Mouse (Mus musculus) limb, embryonic 14.5 days (tissue): ENCODE data around the gene Napsa. TPM values are rescaled to one million over a fixed set of nuclear protein-coding genes. Genes with fewer than 3 reads are reported as not detected.
A peak's percentile ranks its signal among the peaks of the same experiment; 100 is the strongest.

Experiments
- ATAC-seq: fragments of 200-750 bp; cut with Nextera tagmentation; 2 replicates; pipeline ENCODE4 v1.8.0; 2017; ENCODE audit warnings: low read depth, moderate number of reproducible peaks, moderate TSS enrichment; ENCODE audit not compliant: low FRiP score
- DNase-seq: peaks from one replicate; pipeline ENCODE4 v3.0.0-alpha.2; 2015; ENCODE audit warnings: low spot score
- H3K27ac ChIP-seq: fragments of 300-500 bp; sonication (generic); replicated peaks from 2 replicates; pipeline ENCODE4 v1.5.1; 2014; ENCODE audit warnings: low read depth, mild to moderate bottlenecking, low read length, moderate library complexity, mixed read lengths
- H3K27me3 ChIP-seq: fragments of 300-500 bp; sonication (generic); 2 replicates; pipeline ENCODE4 v1.6.1; 2014; ENCODE audit warnings: low read length, mixed read lengths; ENCODE audit not compliant: control insufficient read depth, insufficient read depth
- H3K36me3 ChIP-seq: fragments of 300-500 bp; sonication (generic); 2 replicates; pipeline ENCODE4 v1.6.1; 2014; ENCODE audit warnings: mild to moderate bottlenecking, low read length, moderate library complexity, mixed read lengths; ENCODE audit not compliant: control insufficient read depth, insufficient read depth
- H3K4me1 ChIP-seq: fragments of 300-500 bp; sonication (generic); 2 replicates; pipeline ENCODE4 v1.6.1; 2014; ENCODE audit warnings: antibody characterized with exemption, low read length, mixed read lengths; ENCODE audit not compliant: control insufficient read depth, insufficient read depth
- H3K4me2 ChIP-seq: fragments of 300-500 bp; sonication (generic); replicated peaks from 2 replicates; pipeline ENCODE4 v1.6.1; 2014; ENCODE audit warnings: low read depth, mild to moderate bottlenecking, low read length, moderate library complexity; ENCODE audit not compliant: severe bottlenecking
- H3K4me3 ChIP-seq: fragments of 300-500 bp; sonication (generic); replicated peaks from 2 replicates; pipeline ENCODE4 v1.5.1; 2014; ENCODE audit warnings: low read length
- H3K9ac ChIP-seq: fragments of 300-500 bp; sonication (generic); 2 replicates; pipeline ENCODE4 v1.6.1; 2014; ENCODE audit warnings: mild to moderate bottlenecking, low read depth, low read length, moderate library complexity; ENCODE audit not compliant: severe bottlenecking
- H3K9me3 ChIP-seq: fragments of 300-500 bp; sonication (generic); 2 replicates; pipeline ENCODE4 v1.6.1; 2016; ENCODE audit warnings: low read length; ENCODE audit not compliant: control insufficient read depth
- POLR2A ChIP-seq: fragments of 200-500 bp; IDR thresholded peaks from 2 replicates; pipeline ENCODE4 v1.8.0; 2012; ENCODE audit warnings: inconsistent platforms, mild to moderate bottlenecking, moderate library complexity, borderline replicate concordance; ENCODE audit not compliant: insufficient read depth, insufficient read length; ENCODE audit errors: extremely low read depth
- WGBS: fragments of 180-500 bp; shearing (Covaris S2); extraction: QIAGEN DNeasy Blood & Tissue Kit; methylation state at CpG from one replicate; pipeline ENCODE4 v1.1.7; 2014; 5-methylcytosine and 5-hydroxymethylcytosine counted together
- polyA plus RNA-seq, 2 experiments: library from polyadenylated mRNA; depleted of rRNA in 1 of 2; stranded (reverse) in 1 of 2; unstranded in 1 of 2; fragments of >200 nt; fragmentation: Nextera tagmentation in 1 of 2; extraction: Ambion mirVana in 1 of 2; gene quantifications; 2 replicates each; pipeline versions ENCODE4 v1.2.1 to v1.2.3; 2012 to 2014

Napsa gene
- polyA plus RNA-seq, 2 experiments, result 1.4 to 2.2 TPM

DNA sequence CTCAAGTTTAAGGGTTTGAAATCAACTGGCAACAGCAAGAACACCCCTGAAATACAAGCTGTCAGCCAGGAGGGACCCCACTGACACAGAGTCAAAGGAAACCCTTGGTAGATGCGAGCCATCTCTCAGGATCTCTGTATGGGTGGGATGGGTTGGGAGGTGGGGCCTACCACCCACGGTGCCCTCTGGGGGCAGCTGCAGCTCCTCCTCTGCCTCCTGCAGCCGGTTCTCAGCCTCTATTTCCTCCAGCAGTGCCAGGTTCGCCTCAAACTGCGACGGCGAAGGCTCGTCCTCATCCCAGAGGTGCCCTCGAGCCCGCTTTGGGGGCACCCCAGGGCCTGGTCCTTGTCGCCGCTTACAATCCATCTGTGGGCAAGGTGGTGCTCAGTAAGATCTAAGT is 29.1 kb upstream of the Napsa start:
- WGBS, result 84% methylated on average over 12 of the region's 12 CpGs
- no peaks in the 10 kb centered on the region for H3K9me3 ChIP-seq
- H3K36me3 ChIP-seq, result peaks cover 53% of the 10 kb centered on the region
- DNase-seq (no peak), ATAC-seq (no peak)
- no peak overlapping the region for H3K4me2 ChIP-seq
- no peak overlapping the region for H3K27ac ChIP-seq
- H3K4me1 ChIP-seq, result peaks cover 6% of the 10 kb centered on the region; the same call in 1 of the 2 replicates
- H3K9ac ChIP-seq, result no peak overlapping the region
- no peaks in the 10 kb centered on the region for H3K27me3 ChIP-seq
- no peak overlapping the region for H3K4me3 ChIP-seq
- TF ChIP-seq POLR2A, result no peak

GRCm38 (mm10) chr7:44546274-44546673 is 25.9 kb upstream of the Napsa start:
- Histone ChIP-seq H3K9me3 (no peaks in the 10 kb centered on the region), H3K4me2 (no peak overlapping the region), H3K36me3 (peaks cover 42% of the 10 kb centered on the region), H3K4me1 (peaks cover 6% of the 10 kb centered on the region; the same call in 1 of the 2 replicates), H3K9ac (no peak overlapping the region), H3K27me3 (no peaks in the 10 kb centered on the region), H3K4me3 (no peak overlapping the region), H3K27ac (no peak overlapping the region)
- DNase-seq (no peak), ATAC-seq (no peak)
- 99% methylated on average over 3 of the region's 3 CpGs for WGBS
- no peak for TF ChIP-seq POLR2A

- Histone ChIP-seq H3K36me3 (peaks cover 42% of the 10 kb centered on the region), H3K27ac (no peak overlapping the region), H3K4me1 (peaks cover 6% of the 10 kb centered on the region; the same call in 1 of the 2 replicates), H3K9me3 (no peaks in the 10 kb centered on the region), H3K4me3 (no peak overlapping the region; the same call in 1 of the 2 replicates), H3K27me3 (no peaks in the 10 kb centered on the region), H3K9ac (peak overlapping the region; percentile 55; the same call in 1 of the 2 replicates), H3K4me2 (peak overlapping the region; percentile 55; the same call in 1 of the 2 replicates)
- 97% methylated on average over 13 of the region's 13 CpGs for WGBS
- no peak for TF ChIP-seq POLR2A
- no peak for ATAC-seq
- no peak for DNase-seq
Measured at GRCm38 (mm10) chr7:44547041-44547440, 25.1 kb upstream of the Napsa start.

- 19% methylated on average over 5 of the region's 5 CpGs for WGBS
- Histone ChIP-seq H3K36me3 (peaks cover 35% of the 10 kb centered on the region), H3K4me3 (peak overlapping the region; percentile 56), H3K27me3 (no peaks in the 10 kb centered on the region), H3K27ac (no peak overlapping the region), H3K4me2 (peak overlapping the region; percentile 55), H3K9me3 (no peaks in the 10 kb centered on the region), H3K4me1 (peaks cover 8% of the 10 kb centered on the region), H3K9ac (peak overlapping the region; percentile 55)
- ATAC-seq (no peak), DNase-seq (no peak)
- no peak for TF ChIP-seq POLR2A
Measured at GRCm38 (mm10) chr7:44547725-44548124, 24.5 kb upstream of the Napsa start.

- peak within 1 kb of the TSS; percentile 56 for H3K27ac ChIP-seq
Measured at GRCm38 (mm10) chr7:44548497-44549087, 23.6 kb upstream of the Napsa start, which contains the start of gene Pold1. Gene Pold1 (minus strand): TSS chr7:44548849.

More at GRCm38 (mm10) chr7:44548497-44549087, 23.6 kb upstream of the Napsa start, which contains the start of gene Pold1:
- Histone ChIP-seq H3K4me3 (peak within 1 kb of the TSS; percentile 56), H3K9ac (peak within 1 kb of the TSS; percentile 55), H3K36me3 (peaks cover 29% of the 10 kb centered on the region), H3K27me3 (no peaks in the 10 kb centered on the region), H3K9me3 (no peaks in the 10 kb centered on the region), H3K4me2 (peak within 1 kb of the TSS; percentile 55), H3K4me1 (peaks cover 12% of the 10 kb centered on the region)
- peak; percentile 99 for DNase-seq
- 0 out of 2 replicates have a peak, but pooled peaks have one; percentile 16 for TF ChIP-seq POLR2A
- under 1% methylated on average over 43 of the region's 43 CpGs for WGBS
- ATAC-seq, result peak; percentile 94
